Mouse (Mus musculus): ENCODE results near the gene Mapk11.

Gene Mapk11

GRCm38 (mm10) chr15:89103921-89104320 is 45.5 kb downstream of the Mapk11 start:
- DNase-seq (ENCODE audit: low read depth), result no peak

GRCm38 (mm10) chr15:89102646-89103045 is 46.8 kb downstream of the Mapk11 start:
- no peak for DNase-seq (ENCODE audit: low read depth)

GRCm38 (mm10) chr15:89100823-89101222 is 48.6 kb downstream of the Mapk11 start:
- DNase-seq (ENCODE audit: low read depth), result no peak

- no peak for DNase-seq (ENCODE audit: low read depth)
These were observed 50.8 kb downstream of the Mapk11 start for GRCm38 (mm10) chr15:89098616-89099015.

- DNase-seq (ENCODE audit: low read depth), result no peak
These were observed 52.0 kb downstream of the Mapk11 start for GRCm38 (mm10) chr15:89097450-89097849.
